Mouse (Mus musculus): Measurements from ENCODE around the gene Smad1. TPM values are rescaled to one million over a fixed set of nuclear protein-coding genes. Genes with fewer than 3 reads are reported as not detected.

Gene Smad1
- polyA plus RNA-seq, 1 experiment from 2014 or later: 64.3 TPM

GRCm38 (mm10) chr8:79396911-79397310 lies 2.4 kb downstream of the Smad1 start:
- H3K36me3 ChIP-seq: no peaks in the 10 kb centered on the region
- H3K4me2 ChIP-seq (replicated peaks): peak overlapping the region; percentile 60
- ATAC-seq (ENCODE audit: low FRiP score, low read depth): no peak
- H3K27ac ChIP-seq (replicated peaks): peak overlapping the region; percentile 95
- H3K27me3 ChIP-seq: no peaks in the 10 kb centered on the region
- no peaks in the 10 kb centered on the region for H3K9me3 ChIP-seq
- 56% methylated on average over 6 of the region's 6 CpGs for WGBS
- H3K4me1 ChIP-seq: peaks cover 42% of the 10 kb centered on the region
- peak overlapping the region; percentile 80 for H3K4me3 ChIP-seq
- H3K9ac ChIP-seq (replicated peaks): peak overlapping the region; percentile 92; the same call in 1 of the 2 replicates

GRCm38 (mm10) chr8:79394009-79394408 lies 5.3 kb downstream of the Smad1 start:
- no peak for ATAC-seq (ENCODE audit: low FRiP score, low read depth)
- Histone ChIP-seq H3K9ac (replicated peaks) (no peak overlapping the region), H3K27me3 (no peaks in the 10 kb centered on the region), H3K4me1 (peaks cover 45% of the 10 kb centered on the region), H3K36me3 (peaks cover 7% of the 10 kb centered on the region), H3K4me3 (no peak overlapping the region), H3K4me2 (replicated peaks) (no peak overlapping the region), H3K9me3 (no peaks in the 10 kb centered on the region), H3K27ac (replicated peaks) (no peak overlapping the region)
- 78% methylated on average over 9 of the region's 9 CpGs for WGBS

GRCm38 (mm10) chr8:79393215-79393614 lies 6.1 kb downstream of the Smad1 start:
- Histone ChIP-seq H3K36me3 (peaks cover 9% of the 10 kb centered on the region), H3K9ac (replicated peaks) (no peak overlapping the region), H3K4me3 (no peak overlapping the region), H3K9me3 (no peaks in the 10 kb centered on the region), H3K4me2 (replicated peaks) (no peak overlapping the region), H3K27ac (replicated peaks) (no peak overlapping the region), H3K27me3 (no peaks in the 10 kb centered on the region), H3K4me1 (peaks cover 45% of the 10 kb centered on the region)
- WGBS: 87% methylated on average over 5 of the region's 5 CpGs
- no peak for ATAC-seq (ENCODE audit: low FRiP score, low read depth)

- peaks cover 9% of the 10 kb centered on the region for H3K36me3 ChIP-seq
- H3K4me1 ChIP-seq: peaks cover 42% of the 10 kb centered on the region
- ATAC-seq (ENCODE audit: low FRiP score, low read depth): no peak
- H3K9ac ChIP-seq (replicated peaks): no peak overlapping the region
- H3K27me3 ChIP-seq: no peaks in the 10 kb centered on the region
- no peak overlapping the region for H3K4me2 ChIP-seq (replicated peaks)
- no peaks in the 10 kb centered on the region for H3K9me3 ChIP-seq
- no peak overlapping the region for H3K27ac ChIP-seq (replicated peaks)
- WGBS: 53% methylated on average over 6 of the region's 6 CpGs
- no peak overlapping the region for H3K4me3 ChIP-seq
Measured at GRCm38 (mm10) chr8:79392649-79393048, 6.7 kb downstream of the Smad1 start.

GRCm38 (mm10) chr8:79391454-79391853 lies 7.9 kb downstream of the Smad1 start:
- Histone ChIP-seq H3K4me2 (replicated peaks) (no peak overlapping the region), H3K9ac (replicated peaks) (no peak overlapping the region), H3K27me3 (no peaks in the 10 kb centered on the region), H3K36me3 (peaks cover 9% of the 10 kb centered on the region), H3K4me3 (no peak overlapping the region), H3K4me1 (peaks cover 31% of the 10 kb centered on the region), H3K27ac (replicated peaks) (no peak overlapping the region), H3K9me3 (no peaks in the 10 kb centered on the region)
- no peak for ATAC-seq (ENCODE audit: low FRiP score, low read depth)
- 80% methylated on average over 13 of the region's 13 CpGs for WGBS

GRCm38 (mm10) chr8:79389074-79389786 lies 10.1 kb downstream of the Smad1 start:
- Histone ChIP-seq H3K4me2 (replicated peaks) (no peak overlapping the region), H3K9me3 (no peaks in the 10 kb centered on the region), H3K36me3 (peaks cover 9% of the 10 kb centered on the region), H3K4me3 (no peak overlapping the region), H3K27me3 (no peaks in the 10 kb centered on the region), H3K9ac (replicated peaks) (no peak overlapping the region), H3K27ac (replicated peaks) (no peak overlapping the region), H3K4me1 (peaks cover 36% of the 10 kb centered on the region)
- no peak for ATAC-seq (ENCODE audit: low FRiP score, low read depth)
- 91% methylated on average over 23 of the region's 23 CpGs for WGBS

- 99% methylated on average over 5 of the region's 5 CpGs for WGBS
- no peak overlapping the region for H3K9ac ChIP-seq (replicated peaks)
- H3K4me2 ChIP-seq (replicated peaks): no peak overlapping the region
- H3K9me3 ChIP-seq: no peaks in the 10 kb centered on the region
- no peaks in the 10 kb centered on the region for H3K27me3 ChIP-seq
- H3K36me3 ChIP-seq: peaks cover 9% of the 10 kb centered on the region
- H3K4me3 ChIP-seq: no peak overlapping the region
- no peak overlapping the region for H3K27ac ChIP-seq (replicated peaks)
- H3K4me1 ChIP-seq: peaks cover 42% of the 10 kb centered on the region
- no peak for ATAC-seq (ENCODE audit: low FRiP score, low read depth)
Measured at GRCm38 (mm10) chr8:79386831-79387230, 12.5 kb downstream of the Smad1 start.

GRCm38 (mm10) chr8:79386358-79386757 lies 13.0 kb downstream of the Smad1 start:
- 81% methylated on average over 6 of the region's 6 CpGs for WGBS
- Histone ChIP-seq H3K9ac (replicated peaks) (no peak overlapping the region), H3K4me2 (replicated peaks) (no peak overlapping the region), H3K27ac (replicated peaks) (no peak overlapping the region), H3K9me3 (no peaks in the 10 kb centered on the region), H3K36me3 (peaks cover 9% of the 10 kb centered on the region), H3K27me3 (no peaks in the 10 kb centered on the region), H3K4me3 (no peak overlapping the region), H3K4me1 (peaks cover 44% of the 10 kb centered on the region)
- no peak for ATAC-seq (ENCODE audit: low FRiP score, low read depth)

- H3K4me2 ChIP-seq (replicated peaks): peak overlapping the region; percentile 32
- peak overlapping the region; percentile 2; the same call in 1 of the 2 replicates for H3K9ac ChIP-seq (replicated peaks)
- peak overlapping the region; percentile 12; the same call in 1 of the 2 replicates for H3K4me3 ChIP-seq
- H3K4me1 ChIP-seq: peaks cover 45% of the 10 kb centered on the region
- no peak overlapping the region for H3K27ac ChIP-seq (replicated peaks)
- H3K27me3 ChIP-seq: no peaks in the 10 kb centered on the region
- peak; percentile 32; the same call in 1 of the 2 replicates for ATAC-seq (ENCODE audit: low FRiP score, low read depth)
- no peaks in the 10 kb centered on the region for H3K9me3 ChIP-seq
- H3K36me3 ChIP-seq: peaks cover 7% of the 10 kb centered on the region
- WGBS: 8% methylated on average over 25 of the region's 25 CpGs
Measured at GRCm38 (mm10) chr8:79384276-79385271, 14.7 kb downstream of the Smad1 start.

GRCm38 (mm10) chr8:79382857-79383262 lies 16.5 kb downstream of the Smad1 start:
- Histone ChIP-seq H3K9me3 (no peaks in the 10 kb centered on the region), H3K9ac (replicated peaks) (no peak overlapping the region), H3K4me2 (replicated peaks) (peak overlapping the region; percentile 22), H3K27me3 (no peaks in the 10 kb centered on the region), H3K27ac (replicated peaks) (peak overlapping the region; percentile 15; the same call in 1 of the 2 replicates), H3K36me3 (no peaks in the 10 kb centered on the region), H3K4me1 (peaks cover 45% of the 10 kb centered on the region), H3K4me3 (no peak overlapping the region)
- ATAC-seq (ENCODE audit: low FRiP score, low read depth): peak; percentile 57
- WGBS: 10% methylated on average over 8 of the region's 8 CpGs

GRCm38 (mm10) chr8:79381771-79382170 lies 17.5 kb downstream of the Smad1 start:
- H3K4me1 ChIP-seq: peaks cover 45% of the 10 kb centered on the region
- no peaks in the 10 kb centered on the region for H3K27me3 ChIP-seq
- ATAC-seq (ENCODE audit: low FRiP score, low read depth): no peak
- WGBS: 64% methylated on average over 6 of the region's 6 CpGs
- no peaks in the 10 kb centered on the region for H3K9me3 ChIP-seq
- H3K36me3 ChIP-seq: no peaks in the 10 kb centered on the region
- no peak overlapping the region for H3K27ac ChIP-seq (replicated peaks)
- H3K4me3 ChIP-seq: no peak overlapping the region
- H3K9ac ChIP-seq (replicated peaks): no peak overlapping the region
- H3K4me2 ChIP-seq (replicated peaks): no peak overlapping the region

- 75% methylated on average over 1 of the region's 1 CpGs for WGBS
- Histone ChIP-seq H3K36me3 (no peaks in the 10 kb centered on the region), H3K27me3 (no peaks in the 10 kb centered on the region), H3K9ac (replicated peaks) (no peak overlapping the region), H3K27ac (replicated peaks) (no peak overlapping the region), H3K4me1 (peaks cover 40% of the 10 kb centered on the region), H3K4me2 (replicated peaks) (no peak overlapping the region), H3K9me3 (no peaks in the 10 kb centered on the region), H3K4me3 (no peak overlapping the region)
- ATAC-seq (ENCODE audit: low FRiP score, low read depth): no peak
Measured at GRCm38 (mm10) chr8:79380386-79380785, 18.9 kb downstream of the Smad1 start.
